In genomic region chr10:79779784-79780663, GRCm38 (mm10) we compare ENCODE assay signal across 8 mouse cellular contexts. TPM values are rescaled to one million over a fixed set of nuclear protein-coding genes. Genes with fewer than 3 reads are reported as not detected.
DNase-seq lines count a peak whose midpoint lies in the region; TF ChIP-seq lines count a peak whose summit lies in the region.

No protein-coding gene starts in this region.

- peak; percentile 67 for TF ChIP-seq CTCF in cortical plate, adult 2 months (IDR thresholded peaks at IDR 0.05; ENCODE audit: extremely low read depth, insufficient read depth, low read length)

- peak overlapping the region; percentile 39 for H3K4me3 ChIP-seq in cortical plate, adult 2 months (ENCODE audit: insufficient read depth, low read length)
- peak overlapping the region; percentile 94 for H3K4me3 ChIP-seq in megakaryocyte, embryonic 14.5 days (replicated peaks)

- no peaks in the 10 kb centered on the region for H3K36me3 ChIP-seq in megakaryocyte, embryonic 14.5 days (replicated peaks; ENCODE audit: low read length)

- peaks cover 59% of the 10 kb centered on the region for H3K27me3 ChIP-seq in megakaryocyte, embryonic 14.5 days (replicated peaks)

- H3K9me3 ChIP-seq in megakaryocyte, embryonic 14.5 days: peaks cover 6% of the 10 kb centered on the region

- peaks cover 2% of the 10 kb centered on the region; the same call in 1 of the 2 replicates for H3K4me1 ChIP-seq in cortical plate, adult 2 months (ENCODE audit: control insufficient read depth, insufficient read depth, low read length)
- H3K4me1 ChIP-seq in megakaryocyte, embryonic 14.5 days: peaks cover 59% of the 10 kb centered on the region

- no peak overlapping the region for H3K27ac ChIP-seq in cortical plate, adult 2 months (ENCODE audit: insufficient read depth, low read length)

- DNase-seq in ZHBTc4 (ENCODE audit: low read depth, low spot score): peak; percentile 100
- peak; percentile 93 to 94 for DNase-seq in gastrocnemius, adult 8-10 months (ENCODE audit: low spot score in 2 of 2)
- peak; percentile 79 for DNase-seq in hindlimb bud, embryonic 11.5 days (ENCODE audit: extremely low spot score, low read depth, low spot score)
- peak; percentile 97 to 99 for DNase-seq in left cerebral cortex, adult 8-10 months (ENCODE audit: low spot score in 2 of 2)
- DNase-seq in right cerebral cortex, postnatal 10 days (ENCODE audit: low spot score in 2 of 2): peak; percentile 96 to 97
- DNase-seq in urinary bladder, postnatal 25 days (ENCODE audit: low spot score): peak; percentile 97

- TF ChIP-seq POLR2A in cortical plate, adult 2 months (IDR thresholded peaks at IDR 0.05; ENCODE audit: extremely low read depth, insufficient read depth, low read length): no peak

RNA-seq across cellular contexts. Expression of gene Fstl3, which starts 3.0 kb away (rescaled TPM):
- polyA plus RNA-seq in cortical plate, adult 2 months (2012; rRNA removed): 5.7 and 5.9 TPM in 2 replicates
- 1 to 10 TPM in 2 of 4 experiments, under 1 TPM in 2; 0.73 to 1.2 (median 1.1) TPM for total RNA-seq in gastrocnemius, adult 8-10 months (2022)
- total RNA-seq in left cerebral cortex, adult 8-10 months (2022): 1 to 10 TPM; 2.5 to 3.6 (median 2.7) TPM
- polyA plus RNA-seq in megakaryocyte, embryonic 14.5 days (2012; ENCODE audit: insufficient read depth, low replicate concordance): 1.6 TPM in 1 of 2 replicates, not detected in the other

RNA-seq across cellular contexts. Expression of gene Prss57, which starts 10.7 kb away (rescaled TPM):
- polyA plus RNA-seq in cortical plate, adult 2 months (2012; rRNA removed): 1.4 and 2.1 TPM in 2 replicates
- total RNA-seq in gastrocnemius, adult 8-10 months (2022): not detected
- total RNA-seq in left cerebral cortex, adult 8-10 months (2022): under 1 TPM; 0.14 to 0.63 (median 0.39) TPM
- polyA plus RNA-seq in megakaryocyte, embryonic 14.5 days (2012; ENCODE audit: insufficient read depth, low replicate concordance): 0.70 TPM in 1 of 2 replicates, not detected in the other

RNA-seq across cellular contexts. Expression of gene Rnf126, which starts 13.3 kb away (rescaled TPM):
- polyA plus RNA-seq in cortical plate, adult 2 months (2012; rRNA removed): 157 TPM in 2 replicates
- total RNA-seq in gastrocnemius, adult 8-10 months (2022): 10 to 100 TPM; 51.9 to 80.5 (median 53.3) TPM
- total RNA-seq in left cerebral cortex, adult 8-10 months (2022): 10 to 100 TPM; 76.8 to 92.1 (median 86.8) TPM
- 302 and 542 TPM in 2 replicates for polyA plus RNA-seq in megakaryocyte, embryonic 14.5 days (2012; ENCODE audit: insufficient read depth, low replicate concordance)

RNA-seq across cellular contexts. Expression of gene Palm, which starts 13.3 kb away (rescaled TPM):
- polyA plus RNA-seq in cortical plate, adult 2 months (2012; rRNA removed): 294 and 331 TPM in 2 replicates
- total RNA-seq in gastrocnemius, adult 8-10 months (2022): 10 to 100 TPM in 3 of 4 experiments, 1 to 10 TPM in 1; 6.8 to 12.3 (median 11.2) TPM
- 100 to 1,000 TPM; 265 to 281 (median 267) TPM for total RNA-seq in left cerebral cortex, adult 8-10 months (2022)
- polyA plus RNA-seq in megakaryocyte, embryonic 14.5 days (2012; ENCODE audit: insufficient read depth, low replicate concordance): 39.0 and 54.6 TPM in 2 replicates

RNA-seq across cellular contexts. Expression of gene Fgf22, which starts 25.1 kb away (rescaled TPM):
- polyA plus RNA-seq in cortical plate, adult 2 months (2012; rRNA removed): 6.5 and 9.7 TPM in 2 replicates
- total RNA-seq in gastrocnemius, adult 8-10 months (2022): not detected
- total RNA-seq in left cerebral cortex, adult 8-10 months (2022): 1 to 10 TPM; 4.7 to 5.9 (median 5.8) TPM
- not detected in 2 replicates for polyA plus RNA-seq in megakaryocyte, embryonic 14.5 days (2012; ENCODE audit: insufficient read depth, low replicate concordance)
